Mouse (Mus musculus) testis, adult 2 months (tissue): ENCODE measurements around the gene Rps5. TPM values are rescaled to one million over a fixed set of nuclear protein-coding genes. Genes with fewer than 3 reads are reported as not detected.

Experiments used
- H3K27ac ChIP-seq: fragments of 200-500 bp; 2 replicates; pipeline ENCODE4 v1.5.1; 2012; ENCODE audit warnings: low read depth, low read length; ENCODE audit not compliant: control insufficient read depth, insufficient read depth
- H3K27me3 ChIP-seq: fragments of 200-500 bp; 2 replicates; pipeline ENCODE4 v1.6.1; 2012; ENCODE audit warnings: mild to moderate bottlenecking, low read length, moderate library complexity; ENCODE audit not compliant: control insufficient read depth, insufficient read depth
- H3K36me3 ChIP-seq: fragments of 200-500 bp; 2 replicates; pipeline ENCODE4 v1.6.1; 2012; ENCODE audit warnings: mild to moderate bottlenecking, low read length; ENCODE audit not compliant: control insufficient read depth, insufficient read depth
- H3K4me1 ChIP-seq: fragments of 200-500 bp; 2 replicates; pipeline ENCODE4 v1.6.1; 2012; ENCODE audit warnings: low read length; ENCODE audit not compliant: control insufficient read depth, insufficient read depth
- H3K4me3 ChIP-seq: fragments of 200-500 bp; 2 replicates; pipeline ENCODE4 v1.5.1; 2012; ENCODE audit warnings: low read depth, mild to moderate bottlenecking, low read length, moderate library complexity, mixed read lengths; ENCODE audit not compliant: control insufficient read depth
- CTCF ChIP-seq: fragments of 200-500 bp; IDR thresholded peaks from 2 replicates; pipeline ENCODE4 v1.5.1; 2012; ENCODE audit warnings: low read depth, mild to moderate bottlenecking, inconsistent platforms, low read length, moderate library complexity; ENCODE audit not compliant: control insufficient read depth, insufficient read depth, insufficient replicate concordance
- POLR2A ChIP-seq: fragments of 200-500 bp; IDR thresholded peaks from 2 replicates; pipeline ENCODE4 v1.6.1; 2012; ENCODE audit warnings: low read depth, mild to moderate bottlenecking, inconsistent platforms, low read length, moderate library complexity; ENCODE audit not compliant: control insufficient read depth
- polyA plus RNA-seq: library from polyadenylated mRNA; depleted of rRNA; stranded (reverse); fragments of >200 nt; gene quantifications from 2 replicates; pipeline ENCODE4 v1.2.3, GENCODE M21; 2012

Rps5 gene
- polyA plus RNA-seq, 1 experiment: 512 TPM

DNA sequence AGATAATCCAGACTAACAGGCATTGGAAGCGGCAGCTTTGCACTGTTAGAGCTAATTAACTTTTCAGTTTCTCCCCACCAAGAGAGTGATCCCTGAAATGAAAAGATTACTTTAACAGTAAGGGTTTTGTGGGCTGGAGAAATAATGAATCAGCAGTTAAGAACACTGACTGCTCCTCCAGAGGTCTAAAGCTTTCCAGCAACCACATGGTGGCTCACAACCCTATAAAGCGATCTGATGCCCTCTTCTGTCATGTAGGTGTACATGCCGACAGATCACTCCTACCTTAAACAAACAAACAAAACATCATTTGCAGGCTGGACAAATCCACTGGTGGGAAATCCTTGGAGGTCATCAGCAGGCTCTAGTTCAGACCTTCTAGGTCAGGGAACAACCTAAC lies 32.8 kb downstream of the Rps5 start:
- no peak for TF ChIP-seq POLR2A
- no peak for TF ChIP-seq CTCF
- Histone ChIP-seq H3K27me3 (no peaks in the 10 kb centered on the region), H3K36me3 (no peaks in the 10 kb centered on the region), H3K4me1 (no peaks in the 10 kb centered on the region; the same call in 1 of the 2 replicates), H3K27ac (no peak overlapping the region), H3K4me3 (no peak overlapping the region)

DNA sequence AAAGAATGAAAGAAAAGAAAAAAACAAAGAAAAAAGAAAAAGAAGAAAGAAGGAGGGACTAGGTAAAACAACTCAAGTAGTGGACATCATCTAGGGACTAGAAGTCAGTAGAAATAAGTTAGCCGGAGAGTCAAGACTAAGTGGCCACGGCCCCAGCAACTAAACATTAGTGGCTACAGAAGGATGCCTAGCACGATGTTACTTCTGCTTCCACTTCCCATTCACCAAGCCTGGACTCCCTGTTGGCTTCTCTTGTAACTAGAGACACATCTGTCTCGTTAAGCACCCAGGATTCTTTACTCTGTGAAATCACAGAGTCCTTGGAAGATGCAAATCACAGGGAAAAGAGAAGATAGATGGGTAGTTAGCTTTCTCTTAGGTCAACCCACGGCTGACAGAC lies 35.4 kb downstream of the Rps5 start:
- no peaks in the 10 kb centered on the region for H3K27me3 ChIP-seq
- TF ChIP-seq CTCF (no peak), POLR2A (no peak)
- H3K27ac ChIP-seq: no peak overlapping the region
- H3K4me1 ChIP-seq: peaks cover 2% of the 10 kb centered on the region; the same call in 1 of the 2 replicates
- H3K36me3 ChIP-seq: no peaks in the 10 kb centered on the region
- H3K4me3 ChIP-seq: no peak overlapping the region

DNA sequence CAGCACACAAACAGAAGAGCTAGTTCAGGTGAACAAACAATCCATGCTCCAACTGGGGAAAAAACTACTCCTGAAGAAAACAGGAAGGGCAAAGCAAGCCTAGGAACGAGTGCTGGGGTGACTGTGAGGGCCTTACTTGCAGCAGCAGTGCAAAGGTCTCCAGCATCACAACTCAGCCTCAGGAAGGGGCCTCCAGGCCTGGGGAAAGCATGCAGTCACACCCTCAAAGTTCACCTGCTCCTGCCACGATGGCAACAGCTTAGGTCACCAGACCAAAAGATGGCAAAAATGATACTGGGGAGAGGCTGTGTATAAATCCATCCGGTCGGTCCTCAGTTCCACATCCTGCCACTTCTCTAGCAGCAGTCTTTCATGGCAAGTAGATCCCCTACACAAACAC lies 36.9 kb downstream of the Rps5 start:
- TF ChIP-seq POLR2A: no peak
- no peak for TF ChIP-seq CTCF
- Histone ChIP-seq H3K4me1 (peaks cover 2% of the 10 kb centered on the region; the same call in 1 of the 2 replicates), H3K27ac (no peak overlapping the region), H3K27me3 (no peaks in the 10 kb centered on the region), H3K36me3 (no peaks in the 10 kb centered on the region), H3K4me3 (no peak overlapping the region)

DNA sequence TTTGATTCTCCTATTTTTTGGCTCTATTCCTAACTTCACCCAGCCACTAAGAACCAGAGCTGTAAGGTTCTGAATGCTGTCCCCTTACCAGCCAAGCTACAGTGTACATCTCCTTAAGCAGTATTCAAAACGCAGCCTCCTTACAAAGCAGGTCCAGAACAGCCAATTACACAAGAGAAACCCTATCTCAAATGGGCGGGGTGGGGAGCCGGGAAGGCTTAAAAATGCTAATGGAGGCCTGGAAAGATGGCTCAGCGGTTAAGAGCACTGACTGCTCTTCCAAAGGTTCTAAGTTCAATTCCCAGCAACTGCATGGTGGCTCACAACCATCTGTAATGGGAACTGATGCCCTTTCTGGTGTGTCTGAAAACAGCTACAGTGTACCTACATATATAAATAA lies 37.6 kb downstream of the Rps5 start:
- TF ChIP-seq POLR2A: no peak
- TF ChIP-seq CTCF: no peak
- Histone ChIP-seq H3K4me1 (peaks cover 2% of the 10 kb centered on the region; the same call in 1 of the 2 replicates), H3K27me3 (no peaks in the 10 kb centered on the region), H3K27ac (no peak overlapping the region), H3K36me3 (no peaks in the 10 kb centered on the region), H3K4me3 (no peak overlapping the region)

DNA sequence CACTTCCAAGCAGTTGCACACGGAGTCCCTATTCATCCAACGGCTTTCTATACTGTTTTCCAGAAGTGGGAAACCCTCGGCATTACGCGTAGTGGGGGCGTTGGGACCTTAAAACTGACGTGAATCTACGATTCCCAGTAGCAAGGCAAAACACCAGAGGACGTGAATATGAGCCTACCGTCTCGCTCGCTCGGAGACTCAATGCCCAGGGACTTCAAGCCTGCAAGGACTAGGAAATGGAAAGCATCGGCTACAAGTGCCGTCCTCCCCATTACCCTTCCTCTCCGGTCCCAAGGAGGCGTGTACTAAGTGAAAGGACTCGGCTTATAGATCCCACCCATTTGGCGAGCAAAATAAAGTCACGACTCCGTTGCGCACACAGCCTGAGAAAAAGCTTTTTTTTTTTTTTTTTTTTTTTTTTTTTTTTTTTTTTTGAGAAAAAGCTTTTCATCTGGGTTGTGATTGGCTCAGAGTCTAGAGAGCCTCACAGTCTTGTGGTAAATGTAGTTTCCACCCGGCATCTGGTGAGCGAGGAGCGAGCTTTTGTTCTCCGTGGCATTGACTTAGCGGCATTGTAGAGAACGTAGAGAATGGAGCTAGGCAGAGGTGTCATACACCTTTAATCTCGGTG lies 39.5 kb downstream of the Rps5 start:
- Histone ChIP-seq H3K27me3 (no peaks in the 10 kb centered on the region), H3K27ac (peak overlapping the region; percentile 63; the same call in 1 of the 2 replicates), H3K4me1 (peaks cover 2% of the 10 kb centered on the region; the same call in 1 of the 2 replicates), H3K36me3 (no peaks in the 10 kb centered on the region), H3K4me3 (peak overlapping the region; percentile 81)
- TF ChIP-seq CTCF (no peak), POLR2A (0 out of 2 replicates have a peak, but pooled peaks have one; percentile 13)

DNA sequence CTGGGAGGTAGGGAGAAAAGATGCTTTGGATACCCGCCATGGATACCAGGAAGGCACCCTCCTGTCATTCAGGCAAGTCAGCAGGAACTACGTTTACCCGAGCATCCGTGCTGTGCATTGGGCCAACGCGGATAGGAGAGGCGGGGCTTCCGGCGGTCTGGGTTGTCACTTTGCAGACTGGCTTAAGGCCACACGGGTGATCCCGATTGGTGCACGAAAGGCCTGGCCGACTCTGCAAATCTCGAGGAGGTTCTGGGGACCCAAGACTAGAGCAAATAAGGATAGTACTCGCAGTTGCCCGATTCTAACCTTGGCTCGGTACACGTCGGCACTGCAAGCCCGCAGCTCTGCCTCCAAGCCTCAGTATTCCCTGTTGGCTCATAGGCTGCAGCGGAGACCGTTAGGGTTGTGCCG lies 43.6 kb downstream of the Rps5 start, which contains the start of gene Zfp324:
Zfp324 (plus strand) TSS at position 161 of the 414 bp plus-strand sequence.
- H3K4me1 ChIP-seq: peaks cover 5% of the 10 kb centered on the region; the same call in 1 of the 2 replicates

DNA sequence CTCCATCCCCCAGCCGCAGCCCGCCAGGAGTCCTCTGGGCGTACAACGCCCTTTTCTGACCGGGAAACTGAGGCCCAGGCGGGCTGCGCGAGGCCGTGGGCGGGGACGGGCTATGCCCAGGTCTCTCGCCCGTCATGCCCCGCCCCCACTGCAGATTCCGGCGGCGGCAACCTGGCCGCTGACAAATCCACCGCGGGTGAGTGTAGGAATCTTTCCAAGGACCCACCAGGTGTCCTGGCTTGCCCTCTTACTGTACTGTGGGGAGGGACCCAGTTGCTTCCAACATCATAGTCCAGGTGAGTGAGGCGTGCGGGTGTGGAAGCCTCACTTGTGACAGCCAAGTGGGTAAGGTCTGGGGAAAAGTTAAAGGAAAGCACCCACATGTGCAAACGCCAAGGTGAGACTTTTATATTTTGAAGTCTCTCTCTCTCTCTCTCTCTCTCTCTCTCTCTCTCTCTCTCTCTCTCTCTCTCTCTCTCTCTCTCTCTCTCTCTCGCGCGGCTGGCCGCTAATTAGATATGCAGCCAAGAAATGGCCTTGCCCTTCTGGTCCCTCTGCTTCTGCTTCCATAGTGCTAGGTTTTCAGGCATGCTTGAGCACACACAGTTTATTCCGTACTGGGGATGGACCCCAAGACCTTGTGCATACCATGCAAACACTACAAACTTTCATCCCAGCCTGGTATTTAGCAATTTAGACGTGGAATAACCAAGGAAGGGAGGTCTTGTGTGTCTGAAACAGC lies 44.2 kb downstream of the Rps5 start:
- peak overlapping the region; percentile 46; the same call in 1 of the 2 replicates for H3K27ac ChIP-seq
- H3K27me3 ChIP-seq: no peaks in the 10 kb centered on the region
- no peak for TF ChIP-seq POLR2A
- TF ChIP-seq CTCF: no peak
- H3K36me3 ChIP-seq: no peaks in the 10 kb centered on the region
- peak overlapping the region; percentile 74 for H3K4me3 ChIP-seq
- peaks cover 5% of the 10 kb centered on the region; the same call in 1 of the 2 replicates for H3K4me1 ChIP-seq

More for the DNA sequence above, 43.6 kb downstream of the Rps5 start, which contains the start of gene Zfp324:
- TF ChIP-seq POLR2A (peak; percentile 60), CTCF (no peak)
- Histone ChIP-seq H3K27ac (peak within 1 kb of the TSS; percentile 46; the same call in 1 of the 2 replicates), H3K36me3 (no peaks in the 10 kb centered on the region), H3K27me3 (no peaks in the 10 kb centered on the region), H3K4me3 (peak within 1 kb of the TSS; percentile 74)
